Mouse (Mus musculus) frontal cortex, adult 2 months (tissue): ENCODE measurements around the gene F930015N05Rik. TPM values are rescaled to one million over a fixed set of nuclear protein-coding genes. Genes with fewer than 3 reads are reported as not detected.

Experiments used
- DNase-seq, 2 experiments: peaks; one replicate each; pipeline ENCODE4 v3.0.0; 2022; ENCODE audit warnings: low spot score in 1 of 2; ENCODE audit errors: extremely low spot score in 1 of 2
- polyA plus RNA-seq: library from polyadenylated mRNA; depleted of rRNA; stranded (reverse); fragments of >200 nt; gene quantifications from 2 replicates; pipeline ENCODE4 v1.2.3, GENCODE M21; 2012; rRNA removed

The F930015N05Rik gene
- 1.2 and 1.5 TPM in 2 replicates for polyA plus RNA-seq

- DNase-seq: no peak
Measured at GRCm38 (mm10) chr11:64436412-64436727, at the start of gene F930015N05Rik. F930015N05Rik (minus strand) TSS chr11:64436653.

GRCm38 (mm10) chr11:64481445-64481844, 45.0 kb upstream of the F930015N05Rik start:
- DNase-seq: no peak

GRCm38 (mm10) chr11:64473679-64474078, 37.2 kb upstream of the F930015N05Rik start:
- no peak for DNase-seq

GRCm38 (mm10) chr11:64470689-64471088, 34.2 kb upstream of the F930015N05Rik start:
- no peak for DNase-seq

- no peak for DNase-seq
Measured at GRCm38 (mm10) chr11:64468737-64469136, 32.3 kb upstream of the F930015N05Rik start.

- DNase-seq: no peak
Measured at GRCm38 (mm10) chr11:64461746-64462145, 25.3 kb upstream of the F930015N05Rik start.

- no peak for DNase-seq
Measured at GRCm38 (mm10) chr11:64448586-64449315, 12.3 kb upstream of the F930015N05Rik start.

- DNase-seq: no peak
Measured at GRCm38 (mm10) chr11:64445227-64445626, 8.8 kb upstream of the F930015N05Rik start.

GRCm38 (mm10) chr11:64442701-64443100, 6.2 kb upstream of the F930015N05Rik start:
- DNase-seq: no peak

- peak; percentile 13 to 88 for DNase-seq
Measured at GRCm38 (mm10) chr11:64442119-64442518, 5.7 kb upstream of the F930015N05Rik start.

- no peak for DNase-seq
Measured at GRCm38 (mm10) chr11:64438909-64439308, 2.5 kb upstream of the F930015N05Rik start.

GRCm38 (mm10) chr11:64437721-64438120, 1.3 kb upstream of the F930015N05Rik start:
- DNase-seq: no peak

- no peak for DNase-seq
Measured at GRCm38 (mm10) chr11:64436791-64437298, 392 bp upstream of the F930015N05Rik start.

- peak in 1 of 2 experiments; percentile 5 for DNase-seq
Measured at GRCm38 (mm10) chr11:64435546-64436411, 674 bp downstream of the F930015N05Rik start.

- peak in 1 of 2 experiments; percentile 17 for DNase-seq
Measured at GRCm38 (mm10) chr11:64434611-64435545, 1.6 kb downstream of the F930015N05Rik start, which contains the start of gene Hs3st3a1. Hs3st3a1 (plus strand) TSS chr11:64435332.

- no peak for DNase-seq
Measured at GRCm38 (mm10) chr11:64418969-64419368, 17.5 kb downstream of the F930015N05Rik start.

GRCm38 (mm10) chr11:64400534-64401093, 35.8 kb downstream of the F930015N05Rik start:
- DNase-seq: no peak

GRCm38 (mm10) chr11:64397612-64398011, 38.8 kb downstream of the F930015N05Rik start:
- no peak for DNase-seq

- no peak for DNase-seq
Measured at GRCm38 (mm10) chr11:64396949-64397348, 39.5 kb downstream of the F930015N05Rik start.

- DNase-seq: peak; percentile 83
Measured at GRCm38 (mm10) chr11:64396331-64396881, 40.0 kb downstream of the F930015N05Rik start.
